Mouse (Mus musculus) skeletal muscle tissue, adult 2 months (tissue): ENCODE data around the gene Coq2.

Experiments used
- DNase-seq: peaks from one replicate; pipeline ENCODE4 v3.0.0-alpha.2; 2012; ENCODE audit warnings: low read depth, low spot score

Coq2 gene

DNA sequence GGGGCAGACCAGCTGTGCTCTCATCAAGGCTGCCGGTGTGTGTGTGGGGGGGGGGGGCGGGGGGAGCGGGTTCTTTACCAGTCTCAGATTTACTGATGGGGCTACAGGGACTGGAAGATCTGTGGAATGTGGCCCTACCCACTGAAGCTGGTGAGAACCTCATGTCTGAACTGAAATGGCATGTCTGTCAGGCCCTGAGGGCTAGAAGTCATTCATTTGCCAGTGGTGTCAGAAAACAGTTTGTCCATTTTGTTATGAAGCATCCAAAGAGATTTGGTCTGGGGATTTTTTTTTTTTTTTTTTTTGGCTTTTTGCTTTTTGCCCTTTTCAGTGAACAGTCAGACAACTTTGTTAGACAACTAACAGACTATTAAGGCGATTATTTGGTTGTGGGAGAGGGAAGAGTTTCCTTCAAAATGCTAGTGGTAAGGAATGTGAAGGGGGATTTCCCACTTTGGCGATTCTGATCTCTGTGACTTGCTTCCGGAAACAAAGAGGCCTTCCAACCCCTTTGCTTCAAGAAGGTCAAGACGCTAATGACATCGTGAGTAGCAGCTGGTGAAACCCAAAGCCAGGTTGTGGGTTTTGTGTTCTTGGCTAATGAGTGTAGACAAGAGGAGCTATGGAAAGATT, 52.9 kb downstream of the Coq2 start:
- DNase-seq, result no peak

DNA sequence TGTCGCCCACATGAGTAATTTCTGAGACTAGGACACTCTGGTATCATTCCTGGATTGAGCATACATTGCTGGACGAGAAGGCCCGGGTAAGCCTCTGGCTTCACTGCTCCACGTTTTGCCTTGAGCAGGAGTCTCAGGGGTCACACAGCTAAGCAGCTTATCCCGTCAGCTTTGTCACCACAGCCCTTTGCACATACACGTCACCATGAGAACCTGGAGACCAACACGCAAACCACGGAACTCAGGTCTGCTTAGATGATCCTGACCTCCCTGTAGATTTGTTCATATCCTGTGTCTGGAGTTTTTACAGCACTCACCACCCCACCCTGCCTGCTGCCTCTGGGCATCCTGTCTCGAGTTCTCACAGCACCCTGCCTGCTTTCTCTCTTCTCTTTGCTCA, 54.0 kb downstream of the Coq2 start:
- no peak for DNase-seq

DNA sequence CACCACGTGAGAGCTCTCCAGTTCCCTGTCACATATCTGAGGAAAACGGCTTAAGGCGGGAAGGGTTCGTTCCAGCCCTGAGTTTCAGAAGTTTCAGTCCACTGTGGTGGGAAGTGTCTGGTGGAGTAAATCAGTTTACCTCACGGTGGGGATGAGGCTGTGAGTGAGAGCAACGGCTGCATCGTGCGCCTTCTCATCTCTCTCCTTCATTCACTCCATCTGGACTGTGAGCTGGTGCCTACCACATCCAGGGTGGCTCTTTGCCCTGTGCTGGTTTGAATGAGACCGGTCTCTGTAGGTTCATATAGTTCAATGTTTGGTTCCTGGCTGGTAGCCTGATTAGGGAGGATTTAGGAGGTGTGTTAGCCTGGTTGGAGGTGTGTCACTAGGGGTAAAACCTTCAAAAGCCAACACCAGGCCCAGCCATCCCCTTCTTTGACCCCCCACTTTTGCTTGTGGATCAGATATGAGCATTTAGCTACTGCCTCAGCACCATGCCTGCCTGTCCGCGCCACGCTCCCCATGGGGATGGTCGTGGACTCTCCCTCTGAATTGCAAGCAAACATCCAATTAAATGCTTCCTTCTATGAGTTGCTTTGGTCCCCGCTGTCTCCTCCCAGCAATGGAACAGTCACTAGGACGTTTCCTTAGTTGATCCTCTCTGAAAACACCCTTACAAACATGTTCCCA, 55.2 kb downstream of the Coq2 start:
- DNase-seq, result no peak

DNA sequence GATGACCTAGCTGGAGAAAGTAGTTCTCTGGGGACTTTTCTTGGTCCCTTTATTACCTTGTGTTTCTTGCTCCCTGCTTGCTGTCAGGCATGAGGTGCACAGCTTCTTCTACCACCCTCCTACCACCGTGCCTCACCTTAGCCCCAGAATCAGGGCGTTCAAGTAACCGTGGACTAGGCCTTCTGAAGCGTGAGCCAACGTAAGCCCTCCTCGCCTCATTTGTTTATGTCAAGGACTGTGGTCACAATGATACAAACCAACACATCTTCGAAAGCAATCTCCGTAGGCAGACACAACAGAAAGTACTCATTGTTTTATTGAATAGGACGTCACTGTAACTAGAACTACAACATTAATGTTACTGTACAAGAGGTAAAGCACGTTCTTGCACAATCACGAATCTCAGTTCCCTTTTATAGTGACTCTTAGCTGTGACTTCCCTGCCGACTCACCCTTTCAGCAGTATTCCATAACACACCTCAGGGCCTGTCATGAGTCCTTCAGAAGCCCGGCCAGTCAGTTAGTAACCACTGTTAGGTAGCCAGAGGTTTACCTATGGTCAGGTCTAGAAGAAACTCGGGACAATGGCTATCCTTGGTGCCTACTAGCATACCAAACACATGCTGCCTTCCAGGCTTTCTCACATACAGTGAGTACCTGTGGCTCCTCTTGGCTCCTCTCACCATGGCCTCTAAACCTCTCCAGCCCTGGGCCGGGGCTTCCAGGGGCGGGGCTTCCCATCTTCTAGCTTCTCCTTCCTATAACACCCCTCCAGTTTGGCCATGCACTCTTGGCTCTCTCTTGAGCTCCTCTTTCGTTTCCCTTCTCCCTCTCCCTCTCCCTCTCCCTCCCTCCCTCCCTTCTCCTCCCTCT, 60.8 kb downstream of the Coq2 start:
- no peak for DNase-seq

DNA sequence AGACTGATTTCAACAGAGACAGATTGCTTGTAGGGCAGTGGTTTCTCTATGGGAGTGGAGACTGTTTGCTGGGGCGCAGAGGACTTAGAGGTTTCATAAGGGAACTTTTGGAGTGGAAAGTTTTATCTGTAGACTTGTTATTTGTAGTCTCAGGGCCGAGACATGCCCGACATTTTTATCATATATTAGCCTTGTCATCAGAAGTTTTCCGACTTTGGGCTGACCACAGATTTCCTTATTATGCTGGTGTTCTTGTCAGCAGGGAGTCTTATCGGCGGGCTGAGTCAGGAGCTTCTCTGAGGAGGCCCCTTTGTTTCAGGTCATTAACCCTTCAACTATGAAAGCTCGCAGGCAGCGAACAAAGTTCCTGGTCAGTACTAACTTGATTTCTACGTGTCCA, 67.1 kb downstream of the Coq2 start:
- DNase-seq, result no peak

DNA sequence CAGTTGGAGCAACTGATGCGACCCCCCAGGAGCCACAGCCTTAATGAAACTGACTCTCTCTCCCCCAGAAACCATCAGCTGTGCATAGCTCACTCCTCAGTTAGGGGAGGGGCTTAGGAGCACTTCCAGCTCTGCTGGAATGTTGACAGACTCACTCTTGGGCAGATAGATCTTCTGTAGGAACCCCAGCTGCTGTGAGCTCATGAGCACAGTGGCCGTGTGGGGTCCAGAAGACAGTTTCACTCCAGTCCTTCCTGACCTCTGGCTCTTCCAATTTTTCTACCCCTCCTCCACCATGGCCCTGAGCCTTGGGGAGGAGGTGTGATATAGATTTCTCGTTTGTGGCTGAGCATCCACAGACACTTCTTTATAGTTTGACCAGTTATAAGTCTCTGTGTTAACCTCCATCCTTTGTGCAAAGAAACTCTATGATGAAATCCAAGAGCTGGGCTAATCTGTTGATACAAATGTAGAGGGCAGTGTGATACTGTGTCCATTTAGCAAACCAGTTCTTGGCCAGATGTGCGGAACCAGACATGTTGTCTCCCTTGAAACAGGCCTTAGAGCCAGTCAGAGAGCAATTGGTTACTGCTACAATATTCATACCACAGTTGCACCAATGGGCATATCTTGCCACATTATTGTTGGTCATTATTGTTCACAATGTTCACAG, 67.7 kb downstream of the Coq2 start:
- DNase-seq, result no peak

DNA sequence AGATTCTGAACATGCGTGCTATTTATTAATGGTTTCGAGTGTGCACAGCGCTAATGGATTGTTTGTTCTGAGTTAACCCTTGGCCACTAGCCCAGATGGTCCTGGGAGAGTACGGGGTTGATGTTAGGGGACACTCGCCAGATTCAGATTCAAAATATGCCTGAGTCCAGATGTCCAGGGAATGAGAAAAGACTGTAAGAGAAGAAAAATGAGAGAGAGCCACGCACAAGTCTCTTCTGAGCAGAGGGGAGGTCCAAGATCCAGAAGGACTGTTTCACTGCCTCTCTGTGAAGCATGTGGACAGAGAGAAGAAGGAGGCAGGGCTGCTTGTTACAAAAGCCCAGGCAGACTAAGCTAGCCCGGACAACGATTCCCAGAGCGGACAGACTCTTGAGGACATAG, 69.1 kb downstream of the Coq2 start:
- peak; percentile 83 for DNase-seq
